Mouse (Mus musculus) cortical plate, adult 2 months (tissue): ENCODE data around the gene Diaph2.

ENCODE experiments used
- CTCF ChIP-seq: fragments of 200-500 bp; IDR thresholded peaks from 2 replicates; pipeline ENCODE4 v1.5.1; 2011; ENCODE audit warnings: mild to moderate bottlenecking, control low read depth, low read length; ENCODE audit not compliant: insufficient read depth; ENCODE audit errors: extremely low read depth
- POLR2A ChIP-seq: fragments of 200-500 bp; IDR thresholded peaks from 2 replicates; pipeline ENCODE4 v1.6.1; 2011; ENCODE audit warnings: mild to moderate bottlenecking, low read length, control low read depth; ENCODE audit not compliant: insufficient read depth; ENCODE audit errors: extremely low read depth

DNA sequence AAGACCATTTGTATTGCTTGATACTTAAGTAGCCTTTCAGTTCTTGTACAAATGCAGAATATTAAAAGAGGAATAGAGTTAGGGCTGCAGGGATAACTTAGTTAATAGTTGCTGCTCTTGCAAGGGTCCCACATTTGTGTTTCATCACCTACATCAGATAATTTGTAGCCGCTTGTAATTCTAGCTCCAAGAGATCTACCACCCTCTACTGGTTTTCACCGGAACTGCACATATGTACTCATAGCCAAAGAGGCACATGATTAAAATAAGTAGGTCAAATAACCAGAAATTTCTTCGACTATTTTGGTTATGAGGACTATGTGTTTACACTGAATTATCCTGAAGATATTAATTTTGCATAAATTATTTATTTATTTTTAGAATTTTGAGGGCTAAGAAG, 134.9 kb downstream of the Diaph2 start:
- TF ChIP-seq CTCF = no peak
- no peak for TF ChIP-seq POLR2A
